22 mouse cellular contexts compared by ENCODE assay signal in genomic region chr7:115550197-115550804, GRCm38 (mm10).
DNase-seq lines count a peak whose midpoint lies in the region; ATAC-seq and TF ChIP-seq lines count a peak whose summit lies in the region.
"Had no signal": no experiment of that assay in that cellular context is flagged by ENCODE, and none has a peak within 500 bp of the region (broad histone marks: within the 10 kb centered on the region; RNA-seq: fewer than 3 reads in every experiment).

No protein-coding gene starts in this region.

- H3K4me3 ChIP-seq in G1E (ENCODE audit: low read depth, low read length), result peak overlapping the region; percentile 65; the same call in 1 of the 2 replicates
- H3K4me3 ChIP-seq in liver, embryonic 11.5 days (ENCODE audit: low read depth, low read length), result no peak overlapping the region
- H3K4me3 ChIP-seq in hindbrain, embryonic 14.5 days (replicated peaks; ENCODE audit: low read length), result no peak overlapping the region
- H3K4me3 ChIP-seq: forebrain, embryonic 13.5 days; heart, embryonic 15.5 days; hindbrain, embryonic 10.5 days; limb, embryonic 15.5 days; midbrain, embryonic 10.5 days had no signal

- peak; percentile 98 for ATAC-seq in G1E (ENCODE audit: extremely low read depth, insufficient number of reproducible peaks, low FRiP score, poor library complexity, severe bottlenecking)
- ATAC-seq in liver, embryonic 11.5 days (replicated peaks; ENCODE audit: low FRiP score), result peak; percentile 95
- ATAC-seq in megakaryocyte, adult 5-6 weeks (ENCODE audit: poor library complexity, severe bottlenecking), result peak; percentile 51
- ATAC-seq in hindbrain, embryonic 14.5 days (ENCODE audit: low FRiP score), result no peak
- ATAC-seq: forebrain, embryonic 13.5 days; lung, postnatal 0 days had no signal

- peak overlapping the region; percentile 44 for H3K4me2 ChIP-seq in liver, embryonic 11.5 days
- H3K4me2 ChIP-seq in hindbrain, embryonic 14.5 days (replicated peaks), result no peak overlapping the region
- H3K4me2 ChIP-seq: forebrain, embryonic 13.5 days; heart, embryonic 15.5 days; limb, embryonic 15.5 days had no signal

- WGBS in liver, embryonic 11.5 days, result 40% methylated on average over 7 of the region's 7 CpGs
- WGBS in hindbrain, embryonic 14.5 days, result 81% methylated on average over 7 of the region's 7 CpGs

- peak overlapping the region; percentile 30; the same call in 1 of the 2 replicates for H3K27ac ChIP-seq in liver, embryonic 11.5 days (ENCODE audit: low read depth, low read length)
- H3K27ac ChIP-seq in hindbrain, embryonic 14.5 days, result no peak overlapping the region
- H3K27ac ChIP-seq: forebrain, embryonic 13.5 days; heart, embryonic 15.5 days; hindbrain, embryonic 10.5 days; kidney, postnatal 0 days; limb, embryonic 15.5 days; midbrain, embryonic 10.5 days had no signal

- DNase-seq in G1E (ENCODE audit: low spot score), result peak; percentile 60
- peak; percentile 62 for DNase-seq in c-Kit-positive CD71-positive TER-119-positive erythroid progenitor cells, embryonic 14.5 days (ENCODE audit: low spot score)
- DNase-seq in liver, embryonic 11.5 days (ENCODE audit: low spot score), result no peak
- DNase-seq in lung, postnatal 10 days, result no peak
- DNase-seq in embryo, embryonic 10.5 days (ENCODE audit: low spot score), result no peak
- DNase-seq in hindbrain, embryonic 14.5 days (ENCODE audit: low spot score), result no peak
- DNase-seq: adrenal gland, postnatal 10 days; B cell, adult 2 months; cerebellum, adult 11-12 months; cerebellum, postnatal 25 days; gastrocnemius, postnatal 25 days; kidney, adult 18-20 months; layer of hippocampus, postnatal 36 days; thymus, postnatal 36 days had no signal

- H3K9ac ChIP-seq in liver, embryonic 11.5 days (ENCODE audit: low read depth, low read length), result no peak overlapping the region
- H3K9ac ChIP-seq in hindbrain, embryonic 14.5 days, result no peak overlapping the region
- H3K9ac ChIP-seq: forebrain, embryonic 13.5 days; heart, embryonic 15.5 days; limb, embryonic 15.5 days had no signal

- no peak for TF ChIP-seq CTCF in G1E (IDR thresholded peaks at IDR 0.05; ENCODE audit: low read depth, low read length)

- H3K36me3 ChIP-seq in G1E (replicated peaks), result peaks cover 2% of the 10 kb centered on the region
- H3K36me3 ChIP-seq in liver, embryonic 11.5 days (ENCODE audit: control insufficient read depth, insufficient read depth, low read length), result no peaks in the 10 kb centered on the region
- H3K36me3 ChIP-seq in hindbrain, embryonic 14.5 days (replicated peaks; ENCODE audit: control insufficient read depth, insufficient read depth), result no peaks in the 10 kb centered on the region
- H3K36me3 ChIP-seq: heart, embryonic 15.5 days; hindbrain, embryonic 10.5 days; limb, embryonic 15.5 days; midbrain, embryonic 10.5 days had no signal

- H3K4me1 ChIP-seq in G1E (ENCODE audit: insufficient read depth, low read depth, low read length), result peaks cover 57% of the 10 kb centered on the region
- peaks cover 14% of the 10 kb centered on the region for H3K4me1 ChIP-seq in liver, embryonic 11.5 days (replicated peaks; ENCODE audit: control insufficient read depth, insufficient read depth, low read length)
- no peaks in the 10 kb centered on the region for H3K4me1 ChIP-seq in hindbrain, embryonic 14.5 days (replicated peaks; ENCODE audit: control insufficient read depth, insufficient read depth, low read length)
- H3K4me1 ChIP-seq: forebrain, embryonic 13.5 days; hindbrain, embryonic 10.5 days; limb, embryonic 15.5 days; midbrain, embryonic 10.5 days had no signal

- no peaks in the 10 kb centered on the region for H3K9me3 ChIP-seq in G1E (replicated peaks)
- H3K9me3 ChIP-seq in liver, embryonic 11.5 days (ENCODE audit: control insufficient read depth, low read length), result no peaks in the 10 kb centered on the region
- no peaks in the 10 kb centered on the region for H3K9me3 ChIP-seq in hindbrain, embryonic 14.5 days (ENCODE audit: control insufficient read depth, low read length)
- H3K9me3 ChIP-seq: forebrain, embryonic 13.5 days; heart, embryonic 15.5 days; hindbrain, embryonic 10.5 days; limb, embryonic 15.5 days; midbrain, embryonic 10.5 days had no signal

- H3K27me3 ChIP-seq in G1E (ENCODE audit: insufficient read depth, low read length), result no peaks in the 10 kb centered on the region
- H3K27me3 ChIP-seq in liver, embryonic 11.5 days (replicated peaks; ENCODE audit: control insufficient read depth, insufficient read depth, low read length), result no peaks in the 10 kb centered on the region
- H3K27me3 ChIP-seq in hindbrain, embryonic 14.5 days (ENCODE audit: control insufficient read depth, insufficient read depth, low read length), result no peaks in the 10 kb centered on the region
- H3K27me3 ChIP-seq: forebrain, embryonic 13.5 days; heart, embryonic 15.5 days had no signal

Comparison
In these comparisons a context has a peak if more than half of its experiments do, and no peak if none do; other contexts are left out.
1. DNase-seq: peak in G1E (single experiment) and c-Kit-positive CD71-positive TER-119-positive erythroid progenitor cells, embryonic 14.5 days (single experiment); none in liver, embryonic 11.5 days (single experiment), lung, postnatal 10 days (single experiment), embryo, embryonic 10.5 days (single experiment) and hindbrain, embryonic 14.5 days (single experiment).